Mouse (Mus musculus) liver, embryonic 14.5 days (tissue): Measurements from ENCODE around the gene Ddit4. TPM values are rescaled to one million over a fixed set of nuclear protein-coding genes. Genes with fewer than 3 reads are reported as not detected.
A peak's percentile ranks its signal among the peaks of the same experiment; 100 is the strongest.

ENCODE experiments used
- ATAC-seq: fragments of 200-750 bp; cut with Nextera tagmentation; 2 replicates; pipeline ENCODE4 v1.8.0; 2017; ENCODE audit warnings: moderate number of reproducible peaks, mild to moderate bottlenecking, moderate library complexity; ENCODE audit not compliant: insufficient read depth
- DNase-seq, 3 experiments: peaks; one replicate each; pipeline ENCODE4 v3.0.0-alpha.2; 2012 to 2013; ENCODE audit warnings: low read depth in 3 of 3, low spot score in 3 of 3
- H3K27ac ChIP-seq: fragments of 300-500 bp; sonication (generic); 2 replicates; pipeline ENCODE4 v1.5.1; 2014; ENCODE audit warnings: moderate library complexity, mild to moderate bottlenecking, control low read depth, inconsistent platforms
- H3K27me3 ChIP-seq: fragments of 300-500 bp; sonication (generic); 2 replicates; pipeline ENCODE4 v1.6.1; 2014; ENCODE audit warnings: mild to moderate bottlenecking, low read length, moderate library complexity; ENCODE audit not compliant: control insufficient read depth, insufficient read depth
- H3K36me3 ChIP-seq: fragments of 300-500 bp; sonication (generic); replicated peaks from 2 replicates; pipeline ENCODE4 v1.6.1; 2014; ENCODE audit warnings: low read depth; ENCODE audit not compliant: control insufficient read depth, insufficient read depth
- H3K4me1 ChIP-seq, 2 experiments: fragments of 200-500 bp in 1 of 2; fragments of 300-500 bp in 1 of 2; sonication (generic) in 1 of 2; replicated peaks; 2 replicates each; pipeline ENCODE4 v1.6.1; 2012 to 2014; ENCODE audit warnings: antibody characterized with exemption in 1 of 2, inconsistent platforms in 1 of 2, low read length in 1 of 2; ENCODE audit not compliant: control insufficient read depth in 2 of 2, insufficient read depth in 2 of 2
- H3K4me2 ChIP-seq: fragments of 300-500 bp; sonication (generic); 2 replicates; pipeline ENCODE4 v1.6.1; 2014; ENCODE audit warnings: low read depth, mild to moderate bottlenecking, control low read depth, moderate library complexity
- H3K4me3 ChIP-seq, 2 experiments: fragments of 200-500 bp in 1 of 2; fragments of 300-500 bp in 1 of 2; sonication (generic) in 1 of 2; 2 replicates each; pipeline ENCODE4 v1.5.1; 2012 to 2014; ENCODE audit warnings: low read depth in 2 of 2, low read length in 2 of 2, mild to moderate bottlenecking in 2 of 2, control low read depth in 1 of 2, inconsistent platforms in 1 of 2, moderate library complexity in 1 of 2; ENCODE audit not compliant: insufficient read depth in 1 of 2
- H3K9ac ChIP-seq: fragments of 300-500 bp; sonication (generic); replicated peaks from 2 replicates; pipeline ENCODE4 v1.6.1; 2014; ENCODE audit warnings: mild to moderate bottlenecking, control low read depth, moderate library complexity
- H3K9me3 ChIP-seq: fragments of 300-500 bp; sonication (generic); 2 replicates; pipeline ENCODE4 v1.6.1; 2016; ENCODE audit warnings: low read length, mixed read lengths; ENCODE audit not compliant: control insufficient read depth
- CTCF ChIP-seq: IDR thresholded peaks from 2 replicates; pipeline ENCODE4 v1.5.1; 2016; ENCODE audit warnings: antibody characterized with exemption, low read depth, control low read depth
- EP300 ChIP-seq: IDR thresholded peaks from 2 replicates; pipeline ENCODE4 v1.6.1; 2016; ENCODE audit warnings: antibody characterized with exemption, low read depth
- WGBS: fragments of 180-500 bp; shearing (Covaris S2); extraction: QIAGEN DNeasy Blood & Tissue Kit; methylation state at CpG from one replicate; pipeline ENCODE4 v1.1.7; 2014; ENCODE audit not compliant: insufficient replicate concordance; 5-methylcytosine and 5-hydroxymethylcytosine counted together
- polyA plus RNA-seq, 2 experiments: library from polyadenylated mRNA; depleted of rRNA in 1 of 2; stranded (reverse) in 1 of 2; unstranded in 1 of 2; fragments of >200 nt; fragmentation: Nextera tagmentation in 1 of 2; extraction: Ambion mirVana in 1 of 2; gene quantifications; 2 replicates each; pipeline versions ENCODE4 v1.2.1 to v1.2.3; 2012 to 2014

The Ddit4 gene
- polyA plus RNA-seq, 2 experiments = 0.39 to 3.3 TPM

- WGBS = 57% methylated on average over 6 of the region's 6 CpGs
- Histone ChIP-seq H3K27me3 (no peaks in the 10 kb centered on the region; the same call in none of the 2 replicates), H3K4me2 (no peak overlapping the region), H3K9ac (no peak overlapping the region), H3K36me3 (no peaks in the 10 kb centered on the region), H3K9me3 (no peaks in the 10 kb centered on the region), H3K27ac (no peak overlapping the region), H3K4me3 (no peak overlapping the region), H3K4me1 (peaks cover 0 to 21% of the 10 kb centered on the region in 2 experiments)
- ATAC-seq (no peak), DNase-seq (no peak)
- TF ChIP-seq CTCF (no peak), EP300 (no peak)
Measured at GRCm38 (mm10) chr10:59972999-59973398, 21.4 kb upstream of the Ddit4 start.

GRCm38 (mm10) chr10:59972534-59972933 is 20.9 kb upstream of the Ddit4 start:
- no peak for ATAC-seq

GRCm38 (mm10) chr10:59971813-59972212 is 20.2 kb upstream of the Ddit4 start:
- no peak overlapping the region for H3K27ac ChIP-seq
- no peak overlapping the region for H3K4me3 ChIP-seq
- no peaks in the 10 kb centered on the region for H3K36me3 ChIP-seq
- H3K9me3 ChIP-seq = no peaks in the 10 kb centered on the region
- H3K4me2 ChIP-seq = no peak overlapping the region
- no peak overlapping the region for H3K9ac ChIP-seq
- WGBS = 71% methylated on average over 8 of the region's 8 CpGs
- no peak for DNase-seq
- H3K4me1 ChIP-seq = peaks cover 0 to 21% of the 10 kb centered on the region in 2 experiments
- H3K27me3 ChIP-seq = no peaks in the 10 kb centered on the region; the same call in none of the 2 replicates
- TF ChIP-seq CTCF (no peak), EP300 (no peak)
- no peak for ATAC-seq

More at GRCm38 (mm10) chr10:59972534-59972933, 20.9 kb upstream of the Ddit4 start:
- no peaks in the 10 kb centered on the region; the same call in none of the 2 replicates for H3K27me3 ChIP-seq
- WGBS = 58% methylated on average over 2 of the region's 2 CpGs
- no peak overlapping the region for H3K27ac ChIP-seq
- TF ChIP-seq CTCF (no peak), EP300 (no peak)
- no peak overlapping the region for H3K9ac ChIP-seq
- no peak for DNase-seq
- no peaks in the 10 kb centered on the region for H3K9me3 ChIP-seq
- no peak overlapping the region for H3K4me2 ChIP-seq
- no peak overlapping the region for H3K4me3 ChIP-seq
- peaks cover 0 to 21% of the 10 kb centered on the region in 2 experiments for H3K4me1 ChIP-seq
- H3K36me3 ChIP-seq = no peaks in the 10 kb centered on the region

- 21% methylated on average over 6 of the region's 6 CpGs for WGBS
- Histone ChIP-seq H3K27ac (no peak overlapping the region), H3K4me2 (peak overlapping the region; percentile 71), H3K36me3 (no peaks in the 10 kb centered on the region), H3K4me1 (peaks cover 0 to 21% of the 10 kb centered on the region in 2 experiments), H3K9ac (no peak overlapping the region), H3K9me3 (no peaks in the 10 kb centered on the region), H3K27me3 (no peaks in the 10 kb centered on the region; the same call in none of the 2 replicates), H3K4me3 (peak overlapping the region; percentile 39 to 63; a peak in 2 of 4 replicates)
- DNase-seq (no peak), ATAC-seq (no peak)
- no peak for TF ChIP-seq CTCF
- TF ChIP-seq EP300 = no peak
Measured at GRCm38 (mm10) chr10:59970450-59971062, 18.9 kb upstream of the Ddit4 start.

- H3K4me1 ChIP-seq = peaks cover 0 to 21% of the 10 kb centered on the region in 2 experiments
- under 1% methylated on average over 25 of the region's 25 CpGs for WGBS
- no peaks in the 10 kb centered on the region for H3K36me3 ChIP-seq
- TF ChIP-seq CTCF = no peak
- TF ChIP-seq EP300 = peak; percentile 67
- H3K27me3 ChIP-seq = no peaks in the 10 kb centered on the region; the same call in none of the 2 replicates
- DNase-seq (peak; percentile 41 to 56 (median 47)), ATAC-seq (peak; percentile 84)
- no peaks in the 10 kb centered on the region for H3K9me3 ChIP-seq
- H3K4me3 ChIP-seq = peak overlapping the region; percentile 39 to 63
- H3K4me2 ChIP-seq = peak overlapping the region; percentile 71
- no peak overlapping the region for H3K27ac ChIP-seq
- peak overlapping the region; percentile 23; the same call in 1 of the 2 replicates for H3K9ac ChIP-seq
Measured at GRCm38 (mm10) chr10:59969821-59970449, 18.3 kb upstream of the Ddit4 start.
